Mouse (Mus musculus): Measurements from ENCODE around the gene Shank3. TPM values are rescaled to one million over a fixed set of nuclear protein-coding genes. Genes with fewer than 3 reads are reported as not detected.
A peak's percentile ranks its signal among the peaks of the same experiment; 100 is the strongest.

The Shank3 gene
- polyA plus RNA-seq, 2 experiments: 0.39 to 2.1 TPM

DNA sequence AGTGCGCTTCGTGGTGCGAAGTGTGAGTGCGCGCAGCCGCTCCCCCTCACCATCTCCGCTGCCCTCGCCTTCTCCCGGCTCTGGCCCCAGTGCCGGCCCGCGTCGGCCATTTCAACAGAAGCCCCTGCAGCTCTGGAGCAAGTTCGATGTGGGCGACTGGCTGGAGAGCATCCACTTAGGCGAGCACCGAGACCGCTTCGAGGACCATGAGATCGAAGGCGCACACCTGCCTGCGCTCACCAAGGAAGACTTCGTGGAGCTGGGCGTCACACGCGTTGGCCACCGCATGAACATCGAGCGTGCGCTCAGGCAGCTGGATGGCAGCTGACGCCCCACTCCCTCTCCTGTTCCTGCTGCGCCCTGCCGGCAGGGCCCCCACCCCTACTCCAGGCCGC is 58.6 kb downstream of the Shank3 start:
- Histone ChIP-seq H3K4me1 (replicated peaks; ENCODE audit: control insufficient read depth in 2 of 2, insufficient read depth in 2 of 2, low read length in 1 of 2) (no peaks in the 10 kb centered on the region), H3K36me3 (replicated peaks; ENCODE audit: control insufficient read depth, insufficient read depth, low read depth) (no peaks in the 10 kb centered on the region), H3K27me3 (ENCODE audit: control insufficient read depth, insufficient read depth, low read length) (peaks cover 3% of the 10 kb centered on the region; the same call in 1 of the 2 replicates), H3K27ac (no peak overlapping the region), H3K4me2 (ENCODE audit: low read depth) (no peak overlapping the region), H3K4me3 (ENCODE audit: insufficient read depth in 1 of 2, low read depth in 2 of 2, low read length in 2 of 2) (no peak overlapping the region), H3K9ac (replicated peaks) (no peak overlapping the region), H3K9me3 (ENCODE audit: control insufficient read depth, low read length) (no peaks in the 10 kb centered on the region)
- no peak for DNase-seq (ENCODE audit: low read depth in 3 of 3, low spot score in 3 of 3)
- no peak for ATAC-seq (ENCODE audit: insufficient read depth)
- TF ChIP-seq EP300 (IDR thresholded peaks at IDR 0.05; ENCODE audit: low read depth) (no peak), CTCF (IDR thresholded peaks at IDR 0.05; ENCODE audit: low read depth) (no peak)
- 63% methylated on average over 34 of the region's 34 CpGs for WGBS (ENCODE audit: insufficient replicate concordance)

DNA sequence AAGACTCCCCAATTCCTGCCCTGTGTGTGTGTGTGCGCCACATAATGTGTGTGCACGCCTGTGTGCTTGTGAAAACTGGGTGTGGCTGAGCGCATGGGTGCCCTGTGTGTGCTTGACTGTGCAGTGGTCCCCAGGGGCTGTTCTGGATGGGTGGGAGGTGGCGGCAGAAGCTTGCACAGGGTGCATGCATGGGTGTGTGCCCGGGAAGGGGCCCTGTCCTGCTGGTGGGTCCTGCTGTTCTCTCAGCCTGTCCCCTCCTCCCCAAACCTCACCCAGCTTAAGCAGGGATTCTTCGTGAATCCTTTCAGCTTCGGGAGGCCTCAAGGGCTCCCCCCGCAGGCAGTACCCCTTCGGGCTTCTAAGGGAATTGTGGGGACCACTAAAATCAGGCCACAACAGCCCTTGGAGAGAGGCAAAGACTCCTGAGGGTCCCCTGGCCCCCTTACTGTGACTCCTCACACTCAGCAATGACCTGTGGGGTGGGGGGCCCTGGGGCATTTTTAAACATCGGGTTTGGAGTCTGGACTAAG is 59.8 kb downstream of the Shank3 start:
- Histone ChIP-seq H3K4me1 (replicated peaks; ENCODE audit: control insufficient read depth in 2 of 2, insufficient read depth in 2 of 2, low read length in 1 of 2) (no peaks in the 10 kb centered on the region), H3K4me2 (ENCODE audit: low read depth) (no peak overlapping the region), H3K27ac (no peak overlapping the region), H3K27me3 (ENCODE audit: control insufficient read depth, insufficient read depth, low read length) (peaks cover 3% of the 10 kb centered on the region; the same call in 1 of the 2 replicates), H3K9me3 (ENCODE audit: control insufficient read depth, low read length) (no peaks in the 10 kb centered on the region), H3K9ac (replicated peaks) (no peak overlapping the region), H3K4me3 (ENCODE audit: insufficient read depth in 1 of 2, low read depth in 2 of 2, low read length in 2 of 2) (no peak overlapping the region), H3K36me3 (replicated peaks; ENCODE audit: control insufficient read depth, insufficient read depth, low read depth) (no peaks in the 10 kb centered on the region)
- no peak for TF ChIP-seq CTCF (IDR thresholded peaks at IDR 0.05; ENCODE audit: low read depth)
- no peak for TF ChIP-seq EP300 (IDR thresholded peaks at IDR 0.05; ENCODE audit: low read depth)
- WGBS (ENCODE audit: insufficient replicate concordance): 65% methylated on average over 10 of the region's 10 CpGs
- no peak for DNase-seq (ENCODE audit: low read depth in 3 of 3, low spot score in 3 of 3)
- 0 out of 2 replicates have a peak, but pooled peaks have one; percentile 14 for ATAC-seq (ENCODE audit: insufficient read depth)

DNA sequence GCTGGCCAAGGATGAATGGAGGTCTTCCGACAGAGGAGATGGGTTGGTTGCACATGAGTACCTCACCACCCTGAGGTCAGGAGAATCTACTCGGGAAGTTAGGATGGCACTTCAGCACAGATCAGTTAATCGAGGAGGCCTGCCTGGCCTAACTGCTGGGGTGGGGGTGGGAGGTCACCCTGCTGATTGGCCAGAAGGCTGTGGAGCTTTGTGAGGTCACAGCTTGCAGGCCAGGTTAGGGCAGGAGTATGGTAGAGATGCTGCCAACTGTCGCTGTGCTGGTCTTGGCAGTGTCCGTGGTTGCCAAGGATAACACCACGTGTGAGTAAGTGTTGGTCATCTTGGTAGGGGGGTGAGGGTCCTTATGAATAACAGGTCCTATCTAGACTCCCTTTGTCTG is 68.7 kb downstream of the Shank3 start, which contains the start of gene Acr:
Acr (plus strand) TSS at position 213 of the 400 bp plus-strand sequence.
- no peak for ATAC-seq (ENCODE audit: insufficient read depth)
- DNase-seq (ENCODE audit: low read depth in 3 of 3, low spot score in 3 of 3): no peak
- 79% methylated on average over 6 of the region's 6 CpGs for WGBS (ENCODE audit: insufficient replicate concordance)
- no peaks in the 10 kb centered on the region for H3K27me3 ChIP-seq (ENCODE audit: control insufficient read depth, insufficient read depth, low read length)
- H3K9me3 ChIP-seq (ENCODE audit: control insufficient read depth, low read length): no peaks in the 10 kb centered on the region
- TF ChIP-seq EP300 (IDR thresholded peaks at IDR 0.05; ENCODE audit: low read depth) (no peak), CTCF (IDR thresholded peaks at IDR 0.05; ENCODE audit: low read depth) (no peak)
- H3K4me2 ChIP-seq (ENCODE audit: low read depth): no peak within 1 kb of the TSS
- no peak within 1 kb of the TSS for H3K9ac ChIP-seq (replicated peaks)
- no peak within 1 kb of the TSS for H3K4me3 ChIP-seq (ENCODE audit: insufficient read depth in 1 of 2, low read depth in 2 of 2, low read length in 2 of 2)
- H3K27ac ChIP-seq: no peak within 1 kb of the TSS
- no peaks in the 10 kb centered on the region for H3K36me3 ChIP-seq (replicated peaks; ENCODE audit: control insufficient read depth, insufficient read depth, low read depth)
- H3K4me1 ChIP-seq (replicated peaks; ENCODE audit: control insufficient read depth in 2 of 2, insufficient read depth in 2 of 2, low read length in 1 of 2): peaks cover 0 to 2% of the 10 kb centered on the region in 2 experiments; a peak in 1 of 4 replicates

DNA sequence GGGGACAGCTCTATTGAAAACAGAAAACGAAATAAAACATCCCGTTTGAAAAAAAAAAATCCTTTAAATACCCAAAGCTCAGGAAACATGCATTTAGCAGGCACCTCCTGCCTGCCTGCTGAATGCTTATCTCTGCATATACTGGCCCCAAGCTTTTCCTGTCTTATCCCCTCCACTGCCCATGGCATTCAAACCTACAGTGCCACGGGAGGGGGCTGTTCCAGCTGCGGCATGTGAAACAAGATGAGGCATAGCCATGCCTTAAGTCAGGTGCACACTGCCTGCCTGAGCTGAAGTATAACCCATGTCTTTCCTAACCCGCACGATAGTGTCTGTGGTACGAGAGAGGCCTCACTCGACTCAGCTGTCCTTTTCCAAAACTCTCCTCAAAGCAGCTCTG is 72.7 kb downstream of the Shank3 start:
- 11% methylated on average over 8 of the region's 8 CpGs for WGBS (ENCODE audit: insufficient replicate concordance)
- H3K9ac ChIP-seq (replicated peaks): no peak overlapping the region
- H3K4me1 ChIP-seq (replicated peaks; ENCODE audit: control insufficient read depth in 2 of 2, insufficient read depth in 2 of 2, low read length in 1 of 2): peaks cover 0 to 2% of the 10 kb centered on the region in 2 experiments; a peak in 1 of 4 replicates
- TF ChIP-seq CTCF (IDR thresholded peaks at IDR 0.05; ENCODE audit: low read depth): no peak
- no peak for TF ChIP-seq EP300 (IDR thresholded peaks at IDR 0.05; ENCODE audit: low read depth)
- no peak overlapping the region for H3K27ac ChIP-seq
- no peaks in the 10 kb centered on the region for H3K36me3 ChIP-seq (replicated peaks; ENCODE audit: control insufficient read depth, insufficient read depth, low read depth)
- H3K27me3 ChIP-seq (ENCODE audit: control insufficient read depth, insufficient read depth, low read length): no peaks in the 10 kb centered on the region
- ATAC-seq (ENCODE audit: insufficient read depth) (no peak), DNase-seq (ENCODE audit: low read depth in 3 of 3, low spot score in 3 of 3) (no peak)
- no peak overlapping the region for H3K4me3 ChIP-seq (ENCODE audit: insufficient read depth in 1 of 2, low read depth in 2 of 2, low read length in 2 of 2)
- H3K9me3 ChIP-seq (ENCODE audit: control insufficient read depth, low read length): no peaks in the 10 kb centered on the region
- no peak overlapping the region for H3K4me2 ChIP-seq (ENCODE audit: low read depth)

DNA sequence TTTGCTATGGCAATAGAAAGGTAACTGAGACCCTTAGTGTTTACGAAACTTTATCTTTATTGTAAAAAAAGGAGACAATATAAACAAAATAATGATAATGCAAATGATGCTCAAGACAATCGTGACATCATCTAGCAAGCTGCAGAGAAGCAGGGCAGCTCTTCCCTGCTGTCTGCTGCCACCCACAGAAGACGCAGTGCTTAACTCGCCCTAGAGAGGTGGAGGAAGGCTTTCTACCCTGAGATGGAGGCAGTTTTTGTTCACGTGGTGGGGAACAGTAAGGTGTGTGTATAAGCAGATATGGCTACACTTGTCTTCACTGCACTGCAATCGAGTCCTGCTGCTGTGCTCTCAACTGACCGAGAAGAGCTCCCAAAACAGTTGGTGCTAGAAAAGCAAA is 83.1 kb downstream of the Shank3 start:
- TF ChIP-seq CTCF (IDR thresholded peaks at IDR 0.05; ENCODE audit: low read depth): no peak
- no peak for TF ChIP-seq EP300 (IDR thresholded peaks at IDR 0.05; ENCODE audit: low read depth)
- no peak overlapping the region for H3K4me2 ChIP-seq (ENCODE audit: low read depth)
- no peak overlapping the region for H3K9ac ChIP-seq (replicated peaks)
- H3K4me3 ChIP-seq (ENCODE audit: insufficient read depth in 1 of 2, low read depth in 2 of 2, low read length in 2 of 2): no peak overlapping the region
- H3K27me3 ChIP-seq (ENCODE audit: control insufficient read depth, insufficient read depth, low read length): no peaks in the 10 kb centered on the region
- ATAC-seq (ENCODE audit: insufficient read depth) (no peak), DNase-seq (ENCODE audit: low read depth in 3 of 3, low spot score in 3 of 3) (no peak)
- WGBS (ENCODE audit: insufficient replicate concordance): 59% methylated on average over 7 of the region's 7 CpGs
- no peaks in the 10 kb centered on the region for H3K36me3 ChIP-seq (replicated peaks; ENCODE audit: control insufficient read depth, insufficient read depth, low read depth)
- no peaks in the 10 kb centered on the region for H3K9me3 ChIP-seq (ENCODE audit: control insufficient read depth, low read length)
- no peaks in the 10 kb centered on the region for H3K4me1 ChIP-seq (replicated peaks; ENCODE audit: control insufficient read depth in 2 of 2, insufficient read depth in 2 of 2, low read length in 1 of 2)
- H3K27ac ChIP-seq: no peak overlapping the region
